Mouse (Mus musculus) 3134 (cell line): ENCODE measurements at regions not wholly inside any gene's neighbourhood (a gene's known extent, or its start where the extent isn't known, plus 50 kb on each side); places are given as distances from the start of the nearest gene placed in this dataset.
"Not testable (repeated sequence)": the region's sequence is repeated elsewhere in the genome, so short reads cannot be mapped to it uniquely, and the experiment has no call there.

Experiments
- DNase-seq: peaks from one replicate; pipeline ENCODE4 v3.0.0-alpha.2; 2011; ENCODE audit warnings: low spot score; ENCODE audit not compliant: insufficient read length; ENCODE audit errors: extremely low read depth

DNA sequence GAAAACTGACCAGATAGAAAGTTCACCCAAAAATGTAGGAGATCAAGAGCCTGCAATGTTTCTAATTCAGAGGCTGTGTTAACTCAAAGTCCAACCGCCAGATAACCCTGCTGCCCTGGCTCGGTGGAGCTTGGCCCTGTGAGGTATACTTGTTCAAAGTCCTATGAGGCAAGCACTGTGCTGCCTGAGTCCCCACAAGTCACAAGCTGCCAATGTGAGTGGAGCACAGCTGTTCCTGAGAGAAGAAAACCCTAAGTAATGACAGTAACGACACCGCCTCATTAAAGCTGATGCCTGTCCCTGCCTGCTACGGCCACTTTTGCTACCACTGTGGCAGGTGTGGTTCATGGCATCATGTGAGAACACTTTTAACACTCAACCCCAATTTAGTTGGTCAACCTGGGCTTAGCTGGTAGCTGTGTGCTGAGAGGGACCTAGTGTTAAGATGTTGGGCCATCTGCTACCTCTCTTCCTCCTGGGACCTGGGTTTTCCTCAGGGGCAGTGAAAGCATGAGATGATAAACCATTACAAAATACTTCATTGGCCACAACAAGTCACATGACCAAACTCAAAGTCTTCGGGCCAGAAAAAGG, 178.2 kb upstream of the Afdn start:
- DNase-seq = no peak

DNA sequence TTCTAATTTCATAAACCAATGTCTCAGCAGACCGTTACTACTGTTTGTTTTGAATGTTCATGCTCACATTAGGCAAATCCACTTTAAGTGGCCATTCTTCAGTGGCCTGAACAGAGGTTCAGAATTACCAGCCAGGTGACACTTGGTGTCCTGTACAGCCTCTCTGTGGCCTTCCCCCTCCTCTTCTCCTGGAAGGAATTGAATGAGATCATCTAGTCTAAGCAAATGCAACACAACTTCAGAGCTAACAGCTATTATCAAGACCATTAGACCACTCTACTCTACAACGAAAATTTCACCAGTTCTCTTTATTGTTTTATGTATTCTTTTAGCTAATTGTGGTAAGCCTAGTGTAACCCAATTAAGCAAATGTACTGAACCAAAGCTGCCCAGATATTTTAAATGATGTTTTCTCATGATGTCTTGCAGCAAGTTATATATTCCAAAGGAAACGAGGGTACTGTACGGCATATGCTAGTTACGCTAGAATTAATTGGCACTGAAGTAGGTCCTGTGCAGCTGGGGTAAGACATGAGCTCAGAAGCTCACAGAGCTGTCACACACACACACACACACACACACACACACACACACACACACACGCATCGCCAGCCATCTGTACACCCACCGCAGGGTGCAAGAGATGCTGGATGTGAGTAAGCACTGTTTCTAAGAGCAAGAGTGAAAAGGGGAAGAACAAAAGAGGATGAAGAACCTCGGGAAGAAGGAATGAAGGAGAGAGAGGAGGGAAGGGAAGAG, 176.7 kb upstream of the Afdn start:
- no peak for DNase-seq

DNA sequence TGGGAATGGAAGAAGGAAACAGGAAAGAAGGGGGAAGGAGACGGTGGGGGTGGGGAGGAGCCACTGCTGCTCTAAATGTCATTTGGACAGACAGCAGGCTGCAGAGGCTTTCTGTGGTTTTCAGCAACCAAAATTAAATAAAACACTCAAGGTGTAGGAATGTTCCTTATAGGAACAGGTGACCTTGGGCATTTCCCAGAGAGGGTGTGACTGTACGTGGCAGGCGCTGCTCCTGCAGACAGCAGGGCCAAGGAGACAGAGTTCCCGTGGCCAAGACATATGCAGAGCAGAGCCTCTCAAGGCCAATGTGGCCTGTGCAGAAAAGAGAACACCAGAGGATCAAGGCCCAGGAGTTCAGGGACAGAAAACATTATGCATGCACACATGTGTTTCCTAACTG, 175.9 kb upstream of the Afdn start:
- no peak for DNase-seq

DNA sequence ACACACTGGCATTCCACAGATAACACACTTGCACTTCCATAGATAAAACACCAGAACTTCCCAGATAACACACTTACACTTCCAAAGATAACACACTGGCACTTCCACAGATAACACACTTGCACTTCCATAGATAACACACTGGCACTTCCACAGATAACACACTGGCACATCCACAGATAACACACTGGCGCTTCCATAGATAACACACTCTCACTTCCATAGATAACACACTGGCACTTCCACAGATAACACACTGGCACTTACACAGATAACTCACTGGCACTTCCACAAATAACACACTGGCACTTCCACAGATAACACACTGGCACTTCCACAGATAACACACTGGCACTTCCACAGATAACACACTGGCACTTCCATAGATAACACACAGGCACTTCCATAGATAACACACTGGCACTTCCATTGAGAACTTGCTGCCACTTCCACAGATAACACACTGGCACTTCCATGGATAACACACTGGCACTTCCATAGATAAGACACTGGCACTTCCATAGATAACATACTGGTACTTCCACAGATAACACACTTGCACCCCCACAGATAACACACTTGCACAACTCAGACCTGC, 170.0 kb upstream of the Afdn start:
- DNase-seq = not testable (repeated sequence)
